Mouse (Mus musculus) erythroblast, embryonic 14.5 days (primary cell): ENCODE results near the gene Fam25c. TPM values are rescaled to one million over a fixed set of nuclear protein-coding genes. Genes with fewer than 3 reads are reported as not detected.

Source experiments
- H3K27me3 ChIP-seq: 2 replicates; pipeline ENCODE4 v1.6.1; 2012; ENCODE audit warnings: inconsistent platforms; ENCODE audit not compliant: control insufficient read depth
- H3K36me3 ChIP-seq: 2 replicates; pipeline ENCODE4 v1.6.1; 2012; ENCODE audit warnings: mild to moderate bottlenecking, inconsistent platforms; ENCODE audit not compliant: control insufficient read depth
- H3K4me1 ChIP-seq: 2 replicates; pipeline ENCODE4 v1.6.1; 2012; ENCODE audit warnings: inconsistent platforms; ENCODE audit not compliant: control insufficient read depth
- H3K4me3 ChIP-seq: replicated peaks from 2 replicates; pipeline ENCODE3; 2012; ENCODE audit warnings: moderate library complexity, mild to moderate bottlenecking, inconsistent platforms
- H3K9me3 ChIP-seq: 2 replicates; pipeline ENCODE4 v1.6.1; 2012; ENCODE audit warnings: low read length, inconsistent platforms, mixed read lengths; ENCODE audit not compliant: control insufficient read depth
- GATA1 ChIP-seq: IDR thresholded peaks from 2 replicates; pipeline ENCODE4 v1.6.1; 2012; ENCODE audit warnings: low read length, inconsistent platforms, mixed read lengths
- TAL1 ChIP-seq: IDR thresholded peaks from 3 replicates; pipeline ENCODE4 v1.6.1; 2012; ENCODE audit warnings: low read length, inconsistent platforms, mixed read lengths
- polyA plus RNA-seq: library from polyadenylated mRNA; stranded (reverse); fragments of >175 nt; gene quantifications from 2 replicates; pipeline ENCODE4 v1.2.3, GENCODE M21; 2012

The Fam25c gene
- polyA plus RNA-seq, 1 experiment = not detected

- H3K4me1 ChIP-seq = no peaks in the 10 kb centered on the region
- H3K36me3 ChIP-seq = no peaks in the 10 kb centered on the region
- no peak overlapping the region for H3K4me3 ChIP-seq
- H3K27me3 ChIP-seq = no peaks in the 10 kb centered on the region
- H3K9me3 ChIP-seq = no peaks in the 10 kb centered on the region
- TF ChIP-seq GATA1 (no peak), TAL1 (no peak)
Observed at GRCm38 (mm10) chr14:34382921-34383704, 27.9 kb upstream of the Fam25c start.

- no peak overlapping the region for H3K4me3 ChIP-seq
- no peaks in the 10 kb centered on the region for H3K36me3 ChIP-seq
- H3K27me3 ChIP-seq = no peaks in the 10 kb centered on the region
- no peaks in the 10 kb centered on the region for H3K4me1 ChIP-seq
- no peak for TF ChIP-seq TAL1
- no peak for TF ChIP-seq GATA1
- no peaks in the 10 kb centered on the region for H3K9me3 ChIP-seq
Observed at GRCm38 (mm10) chr14:34378560-34379331, 23.5 kb upstream of the Fam25c start.

- H3K4me1 ChIP-seq = no peaks in the 10 kb centered on the region
- no peaks in the 10 kb centered on the region for H3K27me3 ChIP-seq
- no peaks in the 10 kb centered on the region for H3K9me3 ChIP-seq
- H3K4me3 ChIP-seq = no peak overlapping the region
- no peaks in the 10 kb centered on the region for H3K36me3 ChIP-seq
- TF ChIP-seq GATA1 (no peak), TAL1 (no peak)
Observed at GRCm38 (mm10) chr14:34377121-34377520, 21.9 kb upstream of the Fam25c start.

- TF ChIP-seq GATA1 (no peak), TAL1 (no peak)
- no peaks in the 10 kb centered on the region for H3K27me3 ChIP-seq
Observed at GRCm38 (mm10) chr14:34375941-34376340, 20.7 kb upstream of the Fam25c start.

DNA sequence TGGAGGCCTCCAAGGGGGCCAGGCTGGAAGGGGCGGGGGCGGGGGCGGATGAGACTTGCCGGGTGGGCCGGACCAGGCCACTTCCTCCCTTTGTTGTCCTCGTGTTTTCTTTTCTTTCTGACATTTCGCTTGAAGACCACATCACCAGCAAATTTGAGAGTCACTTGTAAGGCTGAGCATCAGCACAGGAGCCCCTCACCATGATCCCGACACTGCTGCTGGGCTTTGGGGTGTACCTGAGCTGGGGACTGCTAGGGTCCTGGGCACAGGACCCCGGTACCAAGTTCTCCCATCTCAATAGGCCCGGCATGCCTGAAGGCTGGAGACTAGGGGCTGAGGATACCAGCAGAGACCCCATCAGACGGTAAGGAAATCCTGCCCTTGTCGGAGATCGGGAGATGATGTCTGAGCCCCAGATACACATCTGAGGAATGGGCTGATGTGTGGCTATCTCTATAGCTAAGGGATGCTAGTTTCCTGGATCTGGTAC lies 20.2 kb upstream of the Fam25c start, which contains the start of gene Mmrn2:
Mmrn2 (plus strand) TSS at position 51 of the 490 bp plus-strand sequence.
- TF ChIP-seq TAL1 (no peak), GATA1 (no peak)
- no peaks in the 10 kb centered on the region for H3K9me3 ChIP-seq
- no peaks in the 10 kb centered on the region for H3K4me1 ChIP-seq
- H3K27me3 ChIP-seq = no peaks in the 10 kb centered on the region
- no peaks in the 10 kb centered on the region for H3K36me3 ChIP-seq
- no peak within 1 kb of the TSS for H3K4me3 ChIP-seq

More at GRCm38 (mm10) chr14:34375941-34376340, 20.7 kb upstream of the Fam25c start:
- H3K4me3 ChIP-seq = no peak overlapping the region
- H3K4me1 ChIP-seq = no peaks in the 10 kb centered on the region
- no peaks in the 10 kb centered on the region for H3K9me3 ChIP-seq
- H3K36me3 ChIP-seq = no peaks in the 10 kb centered on the region

DNA sequence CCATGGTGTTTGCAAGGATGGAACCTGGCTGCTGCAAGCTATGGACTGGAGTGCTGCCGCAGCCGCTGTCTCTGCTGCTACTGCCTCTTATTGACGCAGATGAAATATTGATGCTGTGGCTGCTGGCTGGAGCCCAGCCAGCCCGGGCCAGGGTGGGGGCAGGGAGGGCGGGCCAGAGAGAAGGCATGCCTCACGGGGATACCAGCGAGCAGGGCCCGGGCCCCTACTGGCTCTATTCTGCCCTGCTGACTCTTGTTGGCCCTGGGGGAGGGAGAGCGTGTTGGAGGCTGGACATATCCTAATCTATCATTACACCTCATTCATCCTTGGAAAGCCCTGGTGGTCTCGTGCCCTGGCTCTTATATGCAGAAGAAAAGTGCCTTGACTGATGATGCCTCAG lies 19.3 kb upstream of the Fam25c start, which contains the start of gene Sncg:
Sncg (minus strand) TSS at position 213 of the 400 bp plus-strand sequence.
- TF ChIP-seq GATA1 (no peak), TAL1 (no peak)
- Histone ChIP-seq H3K4me3 (no peak within 1 kb of the TSS), H3K4me1 (no peaks in the 10 kb centered on the region), H3K27me3 (no peaks in the 10 kb centered on the region), H3K9me3 (no peaks in the 10 kb centered on the region), H3K36me3 (no peaks in the 10 kb centered on the region)

GRCm38 (mm10) chr14:34373581-34373980 lies 18.3 kb upstream of the Fam25c start:
- H3K27me3 ChIP-seq = no peaks in the 10 kb centered on the region
- H3K4me3 ChIP-seq = no peak overlapping the region
- H3K4me1 ChIP-seq = no peaks in the 10 kb centered on the region
- TF ChIP-seq GATA1 (no peak), TAL1 (no peak)
- H3K36me3 ChIP-seq = no peaks in the 10 kb centered on the region
- H3K9me3 ChIP-seq = no peaks in the 10 kb centered on the region

DNA sequence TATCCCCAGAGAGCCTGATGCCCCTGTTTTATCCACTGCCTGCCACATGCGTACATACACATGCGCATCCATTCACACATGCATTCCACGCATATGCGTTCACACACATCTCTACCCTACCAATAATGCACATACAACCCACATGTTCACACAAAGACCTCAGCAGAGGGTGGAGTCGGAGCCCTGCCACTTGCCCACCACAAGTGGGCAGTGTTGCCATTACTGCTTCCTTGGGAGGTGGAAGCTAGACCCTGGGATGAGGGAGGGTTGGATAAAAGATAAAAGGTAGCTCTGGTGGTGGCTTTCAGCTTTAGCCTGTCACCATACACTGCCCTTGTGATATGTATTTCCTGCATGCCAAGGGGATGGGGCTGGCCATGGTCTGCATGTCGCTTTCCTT lies 17.4 kb upstream of the Fam25c start:
- Histone ChIP-seq H3K4me3 (no peak overlapping the region), H3K36me3 (no peaks in the 10 kb centered on the region), H3K27me3 (no peaks in the 10 kb centered on the region), H3K4me1 (no peaks in the 10 kb centered on the region), H3K9me3 (no peaks in the 10 kb centered on the region)
- TF ChIP-seq TAL1 (no peak), GATA1 (no peak)

- H3K36me3 ChIP-seq = no peaks in the 10 kb centered on the region
- no peak overlapping the region for H3K4me3 ChIP-seq
- H3K9me3 ChIP-seq = no peaks in the 10 kb centered on the region
- no peaks in the 10 kb centered on the region for H3K4me1 ChIP-seq
- TF ChIP-seq TAL1 (no peak), GATA1 (no peak)
- H3K27me3 ChIP-seq = no peaks in the 10 kb centered on the region
Observed at GRCm38 (mm10) chr14:34371763-34372162, 16.5 kb upstream of the Fam25c start.
